Mouse (Mus musculus): ENCODE measurements around the gene Cldn2.
A peak's percentile ranks its signal among the peaks of the same experiment; 100 is the strongest.
"Not testable (repeated sequence)": the region's sequence is repeated elsewhere in the genome, so short reads cannot be mapped to it uniquely, and the experiment has no call there.

Cldn2 gene

DNA sequence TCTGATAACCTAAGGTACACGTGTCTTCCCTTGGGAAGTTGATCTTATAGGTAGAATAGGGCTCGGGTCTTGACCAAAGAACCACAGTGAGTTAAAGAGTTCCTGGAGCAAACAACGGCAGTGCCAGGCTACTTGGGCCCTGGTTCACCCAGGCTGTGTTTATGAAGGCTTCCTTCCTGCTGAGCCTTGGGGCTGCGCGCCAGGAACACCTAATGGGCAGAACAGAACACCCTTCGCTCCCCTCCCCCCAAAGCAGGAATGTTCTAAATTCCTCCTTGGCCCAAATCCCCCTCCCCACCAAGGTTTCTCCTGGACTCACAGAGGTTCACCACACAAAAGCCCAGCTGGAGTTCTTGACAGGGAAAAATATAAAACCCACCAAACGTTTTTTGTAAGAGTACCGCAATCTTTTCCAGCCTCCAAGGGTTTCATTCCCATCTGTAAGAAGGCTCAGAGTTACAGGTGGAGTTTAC lies at the start of gene Cldn2:
Gene Cldn2 (plus strand): TSS at position 423 of the 473 bp plus-strand sequence.
- DNase-seq: peak; percentile 37

DNA sequence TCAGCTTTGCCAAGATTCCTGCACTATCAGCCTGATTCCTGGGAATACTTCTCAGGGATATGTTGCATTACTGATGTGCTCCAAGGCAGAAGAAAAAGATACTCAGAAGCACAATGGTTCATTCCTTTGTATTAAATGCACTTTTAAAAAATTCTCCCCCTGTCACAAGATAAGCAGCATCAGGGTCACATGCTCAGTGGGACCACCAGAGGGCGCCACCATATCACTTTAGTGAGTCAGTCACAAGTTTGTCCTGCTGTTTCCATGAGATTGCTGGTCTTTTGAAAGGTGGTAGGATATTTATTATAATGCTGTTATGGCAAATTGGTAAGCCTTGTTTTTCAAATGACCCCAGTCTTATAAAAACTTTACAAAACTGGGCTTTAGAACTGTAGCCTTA lies 48.8 kb upstream of the Cldn2 start:
- DNase-seq: peak; percentile 31

DNA sequence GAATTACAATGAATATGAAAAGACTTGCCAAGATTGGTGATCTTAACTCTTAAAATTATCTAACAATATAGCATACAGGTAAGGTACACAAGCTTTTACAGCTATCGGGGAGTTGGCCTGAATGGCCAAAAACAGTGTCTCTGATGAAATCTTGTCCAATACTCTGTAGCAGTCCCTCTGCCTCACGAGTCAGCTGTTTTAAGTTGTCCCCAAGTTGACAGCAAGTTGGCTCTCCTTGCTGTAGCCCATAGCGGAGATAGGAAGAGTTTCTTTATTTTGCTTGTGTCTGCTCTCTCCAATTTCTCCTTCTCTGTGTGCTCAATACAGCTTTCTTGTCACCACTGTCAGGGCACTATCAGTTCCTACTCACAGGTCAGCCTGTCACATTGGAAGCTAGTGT lies 42.0 kb upstream of the Cldn2 start:
- DNase-seq: not testable (repeated sequence)

DNA sequence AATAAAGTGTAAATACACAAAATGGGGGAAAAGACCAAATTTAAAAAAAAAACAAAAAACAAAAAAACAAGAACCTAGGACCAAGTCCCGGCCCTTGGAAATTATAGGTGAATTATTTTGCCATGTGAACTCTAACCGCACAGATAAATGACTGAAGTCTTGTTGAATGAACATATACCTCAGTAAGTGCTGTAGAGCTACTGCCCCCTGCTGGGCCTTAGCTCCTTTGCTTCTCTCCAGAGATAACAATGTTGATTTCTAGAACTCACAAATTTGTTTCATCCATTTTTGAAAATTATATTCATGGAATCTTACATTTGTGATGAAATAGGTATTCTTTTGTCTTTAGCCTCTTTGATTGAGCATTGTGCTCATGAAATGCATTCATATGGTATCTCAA lies 38.1 kb upstream of the Cldn2 start:
- DNase-seq: peak; percentile 13

DNA sequence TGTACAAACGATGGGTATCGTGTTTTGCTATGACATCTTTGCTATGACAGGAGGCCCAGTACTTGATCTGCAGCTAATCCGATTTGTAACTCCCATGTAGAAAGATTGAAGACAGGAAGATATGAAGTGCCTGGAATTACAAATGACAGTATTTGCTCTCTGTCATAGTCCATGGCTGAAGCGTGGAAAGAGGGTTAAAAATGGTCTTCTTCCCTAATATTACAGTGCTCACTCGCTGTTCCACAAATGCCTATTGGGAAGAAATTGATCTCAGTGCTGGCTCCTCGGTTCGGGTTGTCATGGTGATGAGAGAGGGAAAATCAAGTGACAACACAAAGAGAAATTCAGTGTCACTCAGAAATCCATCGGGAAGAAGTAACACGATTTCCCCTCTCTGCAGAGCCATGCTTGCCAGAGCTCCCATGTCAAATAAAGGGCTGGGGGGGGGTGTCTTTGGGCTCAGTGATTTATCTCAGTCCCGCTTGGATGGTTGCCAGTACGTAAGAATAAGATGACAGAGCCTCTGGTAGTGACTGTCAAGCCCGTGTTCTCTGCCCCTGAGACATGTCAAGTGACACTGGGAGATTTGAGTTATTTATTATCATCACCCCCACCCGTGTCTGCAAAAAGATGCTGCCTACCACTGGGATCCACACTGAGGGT lies 30.5 kb upstream of the Cldn2 start:
- DNase-seq: no peak

DNA sequence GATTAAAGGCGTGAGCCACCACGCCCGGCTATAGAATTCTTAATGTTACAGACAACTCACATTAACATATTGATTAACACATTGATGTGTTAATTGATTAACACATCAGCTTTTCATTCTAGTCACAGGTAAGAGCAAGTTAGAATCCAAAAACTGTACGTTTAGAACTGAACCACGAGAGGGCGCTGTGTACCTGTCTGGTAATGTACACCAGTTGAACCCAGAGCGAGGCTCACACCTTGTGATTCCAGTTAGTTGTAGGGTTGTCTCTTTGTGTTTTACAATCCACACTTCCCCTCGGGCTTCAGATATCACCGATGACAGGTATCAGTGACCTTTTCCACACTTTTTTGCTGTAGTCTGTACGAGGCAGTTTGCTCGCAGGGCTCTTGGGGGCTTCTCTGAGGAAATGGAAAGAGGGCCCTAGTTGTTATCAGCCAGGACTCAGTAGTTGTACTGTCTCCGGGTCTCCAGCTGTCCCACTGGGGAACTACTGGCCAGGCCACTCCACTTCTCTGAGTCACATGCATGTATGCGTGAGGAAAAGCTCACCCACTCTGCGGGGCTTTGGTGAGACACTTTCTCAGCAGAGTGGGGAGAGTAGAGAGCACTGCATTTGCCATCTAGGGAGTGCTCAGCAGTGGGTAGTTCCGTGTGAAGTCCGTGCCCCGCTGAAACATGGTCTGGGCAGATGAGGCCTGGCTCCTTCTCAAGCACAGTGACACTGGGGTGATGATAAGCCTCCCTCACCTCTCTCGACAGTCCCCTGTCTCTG lies 26.1 kb upstream of the Cldn2 start:
- DNase-seq: peak; percentile 56

DNA sequence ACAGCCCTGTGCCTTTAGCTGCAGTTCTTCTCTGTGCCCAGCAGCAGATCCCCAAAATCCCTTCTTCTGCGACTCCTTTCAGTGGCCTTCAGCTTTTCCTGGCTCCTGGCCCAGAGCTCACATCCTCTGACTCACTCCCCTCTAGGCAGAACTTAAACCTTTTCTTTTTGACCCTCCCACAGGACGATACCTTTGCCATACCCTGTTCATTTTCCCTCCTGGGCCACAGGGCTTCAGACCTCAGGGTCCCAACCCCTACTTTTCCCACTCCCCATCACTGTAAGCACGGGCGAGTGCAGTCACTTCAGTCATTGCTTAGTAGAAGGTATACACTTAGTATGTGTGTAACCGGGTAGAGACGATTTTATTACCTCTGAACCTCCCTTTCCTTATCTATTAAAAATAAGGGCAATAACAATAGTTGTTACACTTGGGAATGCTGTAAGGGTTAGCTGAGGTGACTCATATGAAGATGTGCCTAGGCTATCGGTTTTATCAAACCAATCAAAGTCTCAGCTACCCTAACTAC lies 25.5 kb upstream of the Cldn2 start:
- DNase-seq: peak; percentile 14

DNA sequence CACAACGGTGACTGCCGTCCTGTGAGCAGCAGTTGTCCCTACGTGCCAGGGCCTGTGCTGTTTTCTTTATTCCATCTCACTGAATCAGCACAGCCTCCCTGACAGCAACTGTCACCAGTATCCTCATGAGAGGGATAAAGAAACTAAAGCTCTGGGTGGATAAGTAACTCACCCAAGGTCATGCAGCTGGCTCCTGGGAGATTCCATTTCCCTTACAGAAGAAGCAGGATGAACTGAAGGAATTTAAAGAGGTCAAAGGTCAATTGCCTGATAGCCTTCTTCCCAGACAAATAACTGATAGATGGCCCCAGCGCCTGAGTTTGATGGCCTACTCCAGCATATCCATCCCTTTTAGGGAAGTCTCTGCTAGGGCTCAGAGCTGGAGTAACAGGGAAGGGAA lies 23.3 kb upstream of the Cldn2 start:
- DNase-seq: peak; percentile 4

DNA sequence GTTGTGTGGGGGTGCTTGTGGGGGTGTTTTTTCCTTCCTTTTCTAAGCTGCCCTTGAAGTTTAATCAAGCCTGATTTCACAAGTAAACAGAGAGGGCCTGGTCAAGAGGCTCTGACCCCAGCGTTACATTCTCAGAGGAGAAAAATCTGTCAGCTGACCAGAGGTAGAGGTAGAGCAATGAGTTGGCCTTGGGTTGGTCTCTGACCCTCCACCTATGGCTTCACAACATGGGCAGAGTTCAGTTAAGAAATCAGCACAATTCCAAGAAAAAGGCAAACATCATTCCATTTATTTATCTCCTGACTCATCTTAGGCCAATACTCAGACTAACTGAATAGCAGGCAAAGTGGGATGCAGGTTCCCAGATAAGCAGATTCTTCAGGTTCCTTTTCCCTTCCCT lies 21.7 kb upstream of the Cldn2 start:
- no peak for DNase-seq

DNA sequence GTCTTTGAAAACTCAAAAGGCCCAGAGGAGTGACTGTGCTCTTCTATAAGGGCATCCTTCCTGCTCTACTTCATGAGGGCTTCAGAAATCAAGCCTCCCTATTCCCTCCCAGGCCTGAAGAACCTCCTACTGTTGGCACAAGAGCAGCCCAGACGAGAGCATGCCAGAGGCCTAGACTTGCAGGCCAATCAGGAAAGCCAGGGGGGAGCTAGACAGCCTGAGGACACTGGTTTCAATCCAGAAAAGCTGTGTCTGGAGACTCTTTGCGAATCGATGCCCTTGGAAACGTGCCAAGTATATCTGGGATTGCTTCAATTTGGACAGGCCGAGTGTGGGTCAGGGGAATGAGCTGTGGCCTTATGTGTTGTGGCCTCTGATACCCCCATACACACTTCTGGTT lies 21.2 kb upstream of the Cldn2 start:
- DNase-seq: no peak

DNA sequence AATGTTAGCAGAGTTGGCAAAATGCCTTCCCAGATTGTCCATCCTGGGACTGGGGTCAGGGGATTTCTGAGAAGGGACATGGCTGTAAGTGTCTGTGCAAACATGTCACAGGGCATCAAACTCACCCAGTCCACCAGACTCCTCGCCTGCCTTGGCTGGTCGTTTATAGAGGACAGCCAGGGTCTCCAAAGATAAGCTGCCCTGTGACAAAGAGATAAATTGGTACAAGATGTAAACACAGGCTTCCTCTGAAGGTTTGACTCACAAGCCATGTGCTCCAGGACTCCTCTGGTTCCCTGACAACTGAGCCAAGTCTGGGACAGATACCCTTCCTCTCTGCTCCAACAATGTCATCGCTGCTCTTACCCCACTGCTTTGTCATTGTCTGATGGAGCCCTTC lies 19.6 kb upstream of the Cldn2 start:
- no peak for DNase-seq

DNA sequence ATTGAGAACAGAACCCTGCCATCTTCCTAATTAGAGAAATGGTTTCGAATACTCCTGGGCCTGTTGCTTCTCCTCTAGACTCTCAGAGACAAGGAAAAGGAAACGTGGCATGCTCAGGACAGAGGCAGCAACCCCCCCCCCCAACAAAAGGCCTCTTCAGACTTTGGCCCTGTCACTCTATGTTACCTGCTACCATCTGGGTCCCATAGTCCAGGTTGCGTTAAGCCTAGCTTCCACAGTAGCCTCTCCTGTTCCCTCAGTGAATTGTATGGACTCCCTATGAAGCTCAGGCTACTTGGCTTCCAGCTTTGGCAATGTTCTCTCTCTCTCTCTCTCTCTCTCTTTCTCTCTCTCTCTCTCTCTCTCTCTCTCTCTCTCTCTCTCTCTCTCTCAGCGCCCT lies 19.1 kb upstream of the Cldn2 start:
- DNase-seq: no peak

DNA sequence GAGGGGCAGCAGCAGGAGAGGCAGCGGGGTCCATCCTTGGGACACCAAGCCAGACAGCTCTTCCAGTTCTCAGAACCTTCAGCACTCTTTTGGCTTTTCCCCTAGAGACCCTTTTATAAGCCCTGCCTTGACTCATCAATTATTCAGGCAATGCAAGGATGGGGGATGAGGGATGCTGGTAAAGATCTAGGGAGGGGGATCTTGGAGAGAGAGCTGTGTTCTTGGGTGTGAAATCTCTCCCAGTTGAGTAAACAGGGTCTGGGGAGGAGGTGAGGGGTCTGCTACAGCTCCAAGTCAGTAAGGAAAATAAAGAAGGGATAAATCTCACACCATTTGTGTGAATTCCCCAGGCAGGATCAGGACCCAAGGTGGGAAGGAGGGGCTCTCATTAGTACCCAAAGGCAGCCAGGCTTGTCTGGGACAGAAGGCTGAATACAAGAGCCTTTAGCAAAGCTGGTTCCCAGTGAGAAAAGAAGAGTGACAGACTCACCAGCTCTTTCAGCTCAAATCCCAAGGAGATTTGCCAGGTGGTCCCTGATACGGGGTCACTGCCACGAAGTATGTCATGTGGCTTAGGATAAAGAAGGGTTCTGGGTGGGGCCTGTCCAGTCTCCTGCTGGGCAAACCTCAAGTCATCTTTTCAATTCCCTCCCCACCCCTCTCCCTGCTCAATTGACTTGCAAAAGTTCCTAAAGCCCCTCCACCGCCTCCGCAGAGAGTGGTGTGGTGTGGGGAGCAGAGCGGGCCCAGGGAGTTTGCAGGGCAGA lies 18.2 kb upstream of the Cldn2 start, which contains the start of gene Ripply1:
Gene Ripply1 (minus strand): TSS at position 76 of the 767 bp plus-strand sequence.
- DNase-seq: no peak

DNA sequence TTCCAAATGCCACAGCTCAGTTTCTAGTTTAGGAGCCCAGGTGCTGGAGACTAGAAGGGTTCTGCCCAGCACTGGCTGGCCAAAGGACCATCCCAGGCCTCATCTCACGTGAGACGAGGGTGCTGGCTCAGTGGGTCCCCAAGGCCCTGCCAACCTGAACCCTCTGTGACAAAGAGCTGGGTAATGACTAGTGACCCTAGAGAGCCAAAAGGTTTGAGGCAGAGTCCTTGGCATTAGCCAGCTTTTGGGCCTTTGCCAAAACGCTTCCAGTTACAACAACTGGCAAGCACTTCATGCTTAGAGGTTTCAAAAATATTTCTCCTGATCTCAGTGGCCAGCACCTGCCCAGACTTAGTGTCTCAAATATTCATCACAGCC lies 17.6 kb upstream of the Cldn2 start:
- peak; percentile 42 for DNase-seq

DNA sequence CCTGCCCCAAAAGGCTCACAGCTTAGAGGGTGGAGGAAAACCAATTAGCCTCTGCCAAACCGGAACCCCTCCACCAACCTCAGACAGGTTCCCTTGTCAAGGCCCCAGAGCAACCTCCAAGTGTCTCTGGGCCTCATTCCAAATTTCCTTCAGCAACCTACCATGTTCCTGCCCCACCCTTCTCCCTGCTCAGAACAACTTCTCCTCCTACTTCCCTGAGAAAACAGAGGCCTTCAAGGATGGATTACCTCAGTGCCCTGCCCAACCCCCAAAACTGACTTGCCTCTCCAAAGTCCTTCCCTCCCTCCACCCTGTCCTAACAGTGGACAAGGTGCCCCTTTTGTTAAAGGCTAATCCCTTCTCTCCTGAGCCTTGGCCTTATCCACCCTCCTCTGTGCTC lies 14.9 kb upstream of the Cldn2 start:
- DNase-seq: peak; percentile 31

DNA sequence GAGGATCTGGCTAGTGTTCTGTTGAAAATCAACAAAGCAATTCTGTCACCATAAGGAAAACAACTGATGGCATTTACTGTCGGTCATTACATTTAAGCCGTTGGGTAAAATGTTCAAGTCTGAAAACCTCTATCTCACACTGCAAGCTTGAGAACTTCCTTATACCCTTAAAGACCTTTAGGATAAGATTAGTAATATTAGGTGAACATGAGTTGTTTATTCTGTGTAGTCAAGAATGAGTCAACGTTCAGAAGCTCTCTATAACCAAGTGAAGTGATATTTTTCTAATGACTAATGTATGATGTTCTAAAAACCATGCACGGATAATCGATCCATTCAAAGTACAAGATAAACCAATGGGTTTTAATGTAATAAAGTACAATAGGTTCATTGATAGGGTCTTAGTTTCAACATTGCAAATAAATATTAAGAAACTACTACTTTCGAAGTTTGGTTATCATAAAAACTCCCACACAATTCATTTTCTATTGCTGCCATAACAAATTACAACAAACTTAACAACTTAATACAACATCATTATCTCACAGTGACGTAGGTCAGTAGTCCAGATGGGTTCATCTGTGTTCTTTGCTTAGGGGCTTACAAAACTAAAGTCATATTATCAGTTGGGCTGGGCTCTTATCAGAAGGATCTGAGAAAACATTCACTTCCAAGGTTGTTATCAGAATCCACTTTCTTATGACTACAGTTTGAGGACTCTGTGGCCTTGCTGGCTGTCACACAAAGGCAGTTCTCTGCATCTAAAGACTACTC lies 6.4 kb upstream of the Cldn2 start:
- DNase-seq: no peak

DNA sequence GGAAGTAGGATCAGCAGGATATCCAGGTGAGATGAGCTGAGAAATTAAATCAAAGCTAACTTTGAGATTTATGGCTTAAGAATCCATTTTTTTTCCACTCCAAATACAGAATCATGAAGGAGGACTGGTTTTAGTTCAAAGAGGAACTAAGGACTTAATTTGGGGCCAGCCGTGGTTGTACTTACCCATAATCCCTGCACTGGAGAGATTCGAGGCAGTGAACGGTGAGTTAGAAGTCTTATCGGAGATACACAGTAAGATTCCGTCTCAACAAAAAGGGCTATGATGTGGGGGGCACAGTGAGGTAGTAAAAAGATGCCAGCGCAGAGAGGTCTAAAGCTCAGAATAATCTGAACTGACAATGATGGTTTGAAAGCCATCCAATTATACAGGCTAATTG lies 4.6 kb upstream of the Cldn2 start:
- DNase-seq: no peak

DNA sequence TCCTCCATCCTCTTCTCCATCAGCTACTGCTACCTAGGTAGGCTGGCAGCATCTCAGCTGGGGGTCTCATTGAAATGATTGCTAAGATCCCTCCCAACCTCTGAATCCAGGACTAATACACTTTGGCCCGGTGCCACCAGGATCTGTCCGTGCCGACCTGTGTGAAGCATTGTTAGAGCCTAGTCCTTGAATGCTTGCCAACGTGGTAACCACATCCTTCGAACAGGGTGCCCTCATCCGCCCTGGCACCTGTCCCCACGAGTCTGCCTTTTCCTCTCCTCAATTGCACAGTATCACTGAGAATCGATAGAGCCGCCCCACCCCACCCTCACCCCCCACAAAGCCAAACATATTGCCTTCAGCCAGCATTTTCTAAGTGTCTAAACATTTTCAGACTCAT lies 2.8 kb upstream of the Cldn2 start:
- DNase-seq: peak; percentile 45

DNA sequence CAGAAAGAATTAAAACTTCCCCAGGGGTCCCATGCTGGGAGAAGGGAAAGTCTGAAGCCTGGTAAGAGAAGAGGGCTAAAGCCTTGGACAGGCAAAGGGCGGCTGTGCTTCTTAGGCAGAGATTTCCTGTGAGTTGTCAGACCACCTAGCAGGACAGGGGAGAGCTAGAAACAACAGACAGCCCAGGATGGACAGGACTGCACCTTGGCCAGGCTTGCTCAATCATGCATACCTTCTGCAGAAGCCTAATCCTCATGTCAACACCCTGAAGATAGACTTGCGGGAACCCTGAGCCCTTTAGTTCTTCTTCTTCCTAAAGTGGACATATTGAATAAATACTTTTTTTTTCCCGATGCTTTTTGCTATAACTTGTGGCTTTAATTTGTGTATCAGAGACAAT lies 675 bp upstream of the Cldn2 start:
- no peak for DNase-seq

DNA sequence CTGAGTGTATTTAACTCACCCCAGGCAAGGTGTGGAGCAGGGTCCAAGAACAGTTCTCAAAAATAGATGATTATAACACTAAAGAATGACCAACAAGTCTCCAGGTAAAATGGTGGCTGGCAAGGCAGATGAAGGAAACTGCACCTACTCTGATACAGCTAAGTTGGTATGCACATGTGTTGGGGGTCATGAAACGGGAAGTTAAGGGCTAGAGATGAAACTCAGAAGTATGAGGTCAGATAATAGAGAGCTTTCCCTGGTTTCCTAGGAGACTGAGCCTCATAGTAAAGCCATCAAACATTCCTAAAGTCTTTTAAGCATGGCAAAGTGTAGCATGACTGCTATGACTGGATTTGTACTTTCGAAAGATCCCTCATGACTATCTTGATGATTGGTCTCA lies 2.4 kb downstream of the Cldn2 start:
- no peak for DNase-seq

DNA sequence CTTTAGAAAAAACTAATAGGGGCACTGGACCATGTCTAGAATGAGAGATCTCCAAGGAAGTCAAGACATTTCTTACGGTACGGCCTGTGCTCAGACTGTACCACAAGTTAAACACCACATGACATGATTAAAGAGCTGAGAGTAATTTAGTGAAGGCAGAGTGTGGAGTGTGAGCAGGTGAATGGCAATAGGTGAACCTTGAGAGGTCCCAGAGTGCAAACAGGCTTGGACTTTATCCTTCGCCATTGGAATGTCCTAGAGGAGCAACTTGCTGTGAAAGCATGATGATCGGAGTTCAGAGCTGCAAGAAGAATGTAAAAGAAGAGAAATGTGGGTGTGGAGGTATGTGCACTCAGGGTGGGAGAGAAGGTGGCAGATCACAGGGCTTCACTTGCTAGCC lies 5.3 kb downstream of the Cldn2 start:
- peak; percentile 47 for DNase-seq

DNA sequence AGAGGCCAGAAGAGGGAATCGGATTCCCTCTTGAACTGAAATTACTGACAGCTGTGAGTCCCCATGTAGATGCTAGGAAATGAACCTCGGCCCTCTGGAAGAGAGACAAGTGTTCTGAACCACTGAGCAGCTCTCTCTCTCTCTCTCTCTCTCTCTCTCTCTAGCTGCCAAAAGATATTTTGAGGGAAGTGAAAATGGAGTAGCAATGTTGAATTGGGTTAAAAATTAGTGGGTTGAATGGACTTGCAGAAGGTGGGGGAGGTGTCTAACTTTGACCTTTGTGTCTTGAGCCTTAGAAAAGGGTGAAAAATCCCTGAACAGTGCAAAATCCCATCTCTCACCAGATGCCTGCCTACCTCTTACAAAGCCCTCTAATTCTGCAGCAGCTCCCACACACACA lies 6.8 kb downstream of the Cldn2 start:
- peak; percentile 47 for DNase-seq

DNA sequence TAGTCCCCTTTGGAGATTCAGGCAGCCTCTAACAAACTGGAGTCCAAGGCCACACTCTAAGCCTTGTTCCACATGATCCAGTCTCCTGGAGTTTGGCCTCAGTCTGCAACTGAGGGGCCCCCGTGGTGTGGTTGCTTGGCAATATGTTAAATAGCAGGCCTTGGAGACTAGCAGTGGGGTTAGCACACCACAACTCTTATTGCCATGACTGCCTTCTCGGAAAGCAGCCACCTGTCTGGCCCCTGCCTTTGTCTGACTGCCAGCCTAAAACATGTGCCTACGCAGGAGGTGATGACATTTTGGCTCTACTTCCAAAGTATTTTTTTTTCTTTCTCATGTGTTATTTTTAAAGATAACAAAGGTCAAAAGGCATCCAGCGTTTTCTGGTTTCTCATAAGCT lies 7.5 kb downstream of the Cldn2 start:
- peak; percentile 62 for DNase-seq
